Mouse (Mus musculus) intestine, embryonic 14.5 days (tissue): ENCODE measurements around the gene Tdpoz1. TPM values are rescaled to one million over a fixed set of nuclear protein-coding genes. Genes with fewer than 3 reads are reported as not detected.

ENCODE experiments used
- polyA plus RNA-seq: library from polyadenylated mRNA; unstranded; fragments of >200 nt; fragmentation: Nextera tagmentation; extraction: Ambion mirVana; gene quantifications from 2 replicates; pipeline ENCODE4 v1.2.1, GENCODE M21; 2014

Gene Tdpoz1
- polyA plus RNA-seq, 1 experiment from 2014 or later: not detected

Other genes starting within 250 kb of the Tdpoz1 start
- 0.97 and 1.4 TPM in 2 replicates for gene Tchh, start 234.0 kb downstream of the Tdpoz1 start, polyA plus RNA-seq
- not detected in 2 replicates for gene Tchhl1, start 207.6 kb downstream of the Tdpoz1 start, polyA plus RNA-seq
- gene S100a11, start 155.8 kb downstream of the Tdpoz1 start, polyA plus RNA-seq: 946 TPM in 2 replicates
- 497 and 519 TPM in 2 replicates for gene S100a10, start 121.2 kb downstream of the Tdpoz1 start, polyA plus RNA-seq
- not detected in 2 replicates for gene Tdpoz2, start 23.6 kb downstream of the Tdpoz1 start, polyA plus RNA-seq
- gene Gm37596, start 16.8 kb upstream of the Tdpoz1 start, polyA plus RNA-seq: not detected in 2 replicates
- gene Gm5773, start 96.7 kb upstream of the Tdpoz1 start, polyA plus RNA-seq: not detected in 2 replicates
- gene Tdpoz4, start 120.1 kb upstream of the Tdpoz1 start, polyA plus RNA-seq: not detected in 2 replicates
- not detected in 2 replicates for gene Tdpoz3, start 149.7 kb upstream of the Tdpoz1 start, polyA plus RNA-seq